Mouse (Mus musculus): ENCODE measurements around the gene Cdr2l.

- TF ChIP-seq CTCF (IDR thresholded peaks at IDR 0.05; ENCODE audit: low read depth) (no peak), EP300 (IDR thresholded peaks at IDR 0.05; ENCODE audit: low read depth) (no peak)
These were observed 16.4 kb downstream of the Cdr2l start for GRCm38 (mm10) chr11:115398085-115398484.
